ENCODE assay signal across 15 mouse cellular contexts in genomic region chr2:152787136-152787535, GRCm38 (mm10). TPM values are rescaled to one million over a fixed set of nuclear protein-coding genes. Genes with fewer than 3 reads are reported as not detected.
A peak's percentile ranks its signal among the peaks of the same experiment; 100 is the strongest.
DNase-seq lines count a peak whose midpoint lies in the region; ATAC-seq and TF ChIP-seq lines count a peak whose summit lies in the region.
"Had no signal": no experiment of that assay in that cellular context is flagged by ENCODE, and none has a peak within 500 bp of the region (broad histone marks: within the 10 kb centered on the region; RNA-seq: fewer than 3 reads in every experiment).

No protein-coding gene starts in this region.

- no peak overlapping the region for H3K4me2 ChIP-seq in limb, embryonic 15.5 days
- H3K4me2 ChIP-seq: embryonic facial prominence, embryonic 12.5 days; hindbrain, embryonic 14.5 days; limb, embryonic 13.5 days; midbrain, embryonic 15.5 days had no signal

- peaks cover 54% of the 10 kb centered on the region for H3K36me3 ChIP-seq in heart, adult 2 months (ENCODE audit: control insufficient read depth, insufficient read depth, low read length)
- H3K36me3 ChIP-seq in limb, embryonic 15.5 days: peaks cover 6% of the 10 kb centered on the region; the same call in 1 of the 2 replicates
- H3K36me3 ChIP-seq in limb, embryonic 10.5 days: peaks cover 27% of the 10 kb centered on the region
- H3K36me3 ChIP-seq: midbrain, embryonic 15.5 days had no signal

- no peak overlapping the region for H3K9ac ChIP-seq in heart, adult 2 months (ENCODE audit: low read depth, low read length)
- no peak overlapping the region for H3K9ac ChIP-seq in limb, embryonic 15.5 days
- H3K9ac ChIP-seq: embryonic facial prominence, embryonic 12.5 days; hindbrain, embryonic 14.5 days; limb, embryonic 13.5 days; midbrain, embryonic 15.5 days had no signal

- no peaks in the 10 kb centered on the region for H3K27me3 ChIP-seq in heart, adult 2 months (ENCODE audit: control insufficient read depth, insufficient read depth, low read length)
- no peaks in the 10 kb centered on the region for H3K27me3 ChIP-seq in limb, embryonic 15.5 days
- no peaks in the 10 kb centered on the region for H3K27me3 ChIP-seq in limb, embryonic 10.5 days (ENCODE audit: low read depth, poor library complexity, severe bottlenecking)
- H3K27me3 ChIP-seq: embryonic facial prominence, embryonic 12.5 days; limb, embryonic 13.5 days; midbrain, embryonic 15.5 days had no signal

- 80% methylated on average over 2 of the region's 2 CpGs for WGBS in heart, adult 2 months
- 91% methylated on average over 2 of the region's 2 CpGs for WGBS in limb, embryonic 15.5 days
- WGBS in limb, embryonic 10.5 days: 91% methylated on average over 2 of the region's 2 CpGs

- ATAC-seq in limb, embryonic 15.5 days (ENCODE audit: insufficient number of reproducible peaks, low FRiP score, low TSS enrichment, low read depth): no peak
- ATAC-seq: intestine, postnatal 0 days; midbrain, embryonic 15.5 days had no signal

- intact Hi-C loops in heart, adult 2 months (cut with DNase I): no loop called here

- no peak for DNase-seq in heart, adult 2 months
- no peak for DNase-seq in heart, postnatal 4 days
- DNase-seq in limb, embryonic 10.5 days (ENCODE audit: low spot score): no peak
- peak; percentile 68 to 71 for DNase-seq in kidney, adult 8-10 months
- peak; percentile 61 to 66 for DNase-seq in kidney, postnatal 4 days
- DNase-seq in thymus, postnatal 36 days: no peak
- DNase-seq in thymus, postnatal 14 days: no peak
- DNase-seq: thymus, postnatal 25 days had no signal

- peaks cover 6% of the 10 kb centered on the region for H3K79me2 ChIP-seq in heart, adult 2 months (replicated peaks; ENCODE audit: control insufficient read depth, insufficient read depth, low read length)

- H3K4me3 ChIP-seq in heart, adult 2 months: no peak overlapping the region
- no peak overlapping the region for H3K4me3 ChIP-seq in limb, embryonic 15.5 days
- H3K4me3 ChIP-seq in limb, embryonic 10.5 days: no peak overlapping the region
- H3K4me3 ChIP-seq: embryonic facial prominence, embryonic 12.5 days; limb, embryonic 13.5 days; midbrain, embryonic 15.5 days had no signal

- TF ChIP-seq EP300 in heart, adult 2 months (IDR thresholded peaks at IDR 0.05; ENCODE audit: insufficient read depth, low read depth, low read length): no peak

- no peak for TF ChIP-seq CTCF in heart, adult 2 months (IDR thresholded peaks at IDR 0.05)

- no peaks in the 10 kb centered on the region for H3K9me3 ChIP-seq in limb, embryonic 15.5 days
- no peaks in the 10 kb centered on the region for H3K9me3 ChIP-seq in limb, embryonic 10.5 days (replicated peaks)
- H3K9me3 ChIP-seq: embryonic facial prominence, embryonic 12.5 days; G1E; midbrain, embryonic 15.5 days had no signal

- peaks cover 62% of the 10 kb centered on the region for H3K4me1 ChIP-seq in heart, adult 2 months (ENCODE audit: control insufficient read depth, insufficient read depth, low read length)
- H3K4me1 ChIP-seq in limb, embryonic 15.5 days: peaks cover 32% of the 10 kb centered on the region
- peaks cover 22% of the 10 kb centered on the region for H3K4me1 ChIP-seq in limb, embryonic 10.5 days
- H3K4me1 ChIP-seq: embryonic facial prominence, embryonic 12.5 days had no signal

- peak overlapping the region; percentile 99 for H3K27ac ChIP-seq in heart, adult 2 months
- H3K27ac ChIP-seq in limb, embryonic 15.5 days: peak overlapping the region; percentile 27; the same call in 1 of the 2 replicates
- no peak overlapping the region for H3K27ac ChIP-seq in limb, embryonic 10.5 days
- H3K27ac ChIP-seq: embryonic facial prominence, embryonic 12.5 days; hindbrain, embryonic 14.5 days; limb, embryonic 13.5 days; midbrain, embryonic 15.5 days had no signal

- no peak for TF ChIP-seq POLR2A in heart, adult 2 months (IDR thresholded peaks at IDR 0.05; ENCODE audit: insufficient read depth, low read depth, low read length)

RNA-seq across cellular contexts. Expression of gene Cox4i2, which starts 33.2 kb away (rescaled TPM):
- 10 to 100 TPM; 12.1 to 18.0 TPM for total RNA-seq in heart, adult 2 months (2021)
- polyA plus RNA-seq in heart, adult 2 months (2012; rRNA removed): 12.0 and 13.2 TPM in 2 replicates
- 10 to 100 TPM; 13.7 to 15.1 TPM for total RNA-seq in heart, postnatal 4 days (2021)
- polyA plus RNA-seq in limb, embryonic 15.5 days (2015; fragmentation: Nextera tagmentation; extraction: Ambion mirVana): 33.9 and 36.2 TPM in 2 replicates
- polyA plus RNA-seq in limb, embryonic 10.5 days (2016; fragmentation: Nextera tagmentation; extraction: Ambion mirVana): 11.2 and 18.4 TPM in 2 replicates
- polyA plus RNA-seq: G1E had no signal

RNA-seq across cellular contexts. Expression of gene Bcl2l1, which starts 44.4 kb away (rescaled TPM):
- 100 to 1,000 TPM in 1 of 2 experiments, 10 to 100 TPM in 1; 51.9 to 102 TPM for total RNA-seq in heart, adult 2 months (2021)
- polyA plus RNA-seq in heart, adult 2 months (2012; rRNA removed): 48.1 and 51.2 TPM in 2 replicates
- total RNA-seq in heart, postnatal 4 days (2021): 10 to 100 TPM; 39.0 to 45.0 TPM
- polyA plus RNA-seq in limb, embryonic 15.5 days (2015; fragmentation: Nextera tagmentation; extraction: Ambion mirVana): 96.2 and 96.7 TPM in 2 replicates
- polyA plus RNA-seq in limb, embryonic 10.5 days (2016; fragmentation: Nextera tagmentation; extraction: Ambion mirVana): 90.1 and 103 TPM in 2 replicates

RNA-seq across cellular contexts. Expression of gene Id1, which starts 51.1 kb away (rescaled TPM):
- total RNA-seq in heart, adult 2 months (2021): 10 to 100 TPM; 56.5 to 59.8 TPM
- 74.7 and 113 TPM in 2 replicates for polyA plus RNA-seq in heart, adult 2 months (2012; rRNA removed)
- total RNA-seq in heart, postnatal 4 days (2021): 10 to 100 TPM; 71.8 to 76.6 TPM
- 167 and 168 TPM in 2 replicates for polyA plus RNA-seq in limb, embryonic 15.5 days (2015; fragmentation: Nextera tagmentation; extraction: Ambion mirVana)
- 132 and 178 TPM in 2 replicates for polyA plus RNA-seq in limb, embryonic 10.5 days (2016; fragmentation: Nextera tagmentation; extraction: Ambion mirVana)

Comparison
In these comparisons a context has a peak if more than half of its experiments do, and no peak if none do; other contexts are left out.
1. DNase-seq: peak in kidney, adult 8-10 months (2 of 2) and kidney, postnatal 4 days (2 of 2); none in heart, adult 2 months (0 of 2), heart, postnatal 4 days (single experiment), limb, embryonic 10.5 days (single experiment), thymus, postnatal 36 days (0 of 2) and thymus, postnatal 14 days (single experiment).